Mouse (Mus musculus) urinary bladder, postnatal 14 days (tissue): ENCODE results near the gene Ccl9.
A peak's percentile ranks its signal among the peaks of the same experiment; 100 is the strongest.

Experiments used
- DNase-seq: peaks from one replicate; pipeline ENCODE4 v3.0.0; 2021; ENCODE audit warnings: low spot score

Ccl9 gene

GRCm38 (mm10) chr11:83536831-83537230 lies 41.6 kb downstream of the Ccl9 start:
- no peak for DNase-seq

- DNase-seq, result peak; percentile 65
These were observed 43.6 kb downstream of the Ccl9 start for GRCm38 (mm10) chr11:83534609-83535423.

GRCm38 (mm10) chr11:83534143-83534542 lies 44.3 kb downstream of the Ccl9 start:
- no peak for DNase-seq

- DNase-seq, result no peak
These were observed 45.2 kb downstream of the Ccl9 start for GRCm38 (mm10) chr11:83533192-83533591.

- DNase-seq, result no peak
These were observed 48.1 kb downstream of the Ccl9 start, which contains the start of gene Ccl5 for GRCm38 (mm10) chr11:83530360-83530759. Gene Ccl5 (minus strand): TSS chr11:83530518.

GRCm38 (mm10) chr11:83529024-83529423 lies 49.4 kb downstream of the Ccl9 start:
- DNase-seq, result no peak
